Mouse (Mus musculus) cerebellum, adult (tissue): Measurements from ENCODE around the gene Adar.
"Not testable (repeated sequence)": the region's sequence is repeated elsewhere in the genome, so short reads cannot be mapped to it uniquely, and the experiment has no call there.

ENCODE experiments used
- ATAC-seq: cut with Nextera tagmentation; 2 replicates; pipeline ENCODE4 v1.9.2; 2017; ENCODE audit warnings: mild to moderate bottlenecking, moderate library complexity, mixed read lengths; ENCODE audit not compliant: insufficient number of reproducible peaks, low FRiP score, low TSS enrichment

Gene Adar

DNA sequence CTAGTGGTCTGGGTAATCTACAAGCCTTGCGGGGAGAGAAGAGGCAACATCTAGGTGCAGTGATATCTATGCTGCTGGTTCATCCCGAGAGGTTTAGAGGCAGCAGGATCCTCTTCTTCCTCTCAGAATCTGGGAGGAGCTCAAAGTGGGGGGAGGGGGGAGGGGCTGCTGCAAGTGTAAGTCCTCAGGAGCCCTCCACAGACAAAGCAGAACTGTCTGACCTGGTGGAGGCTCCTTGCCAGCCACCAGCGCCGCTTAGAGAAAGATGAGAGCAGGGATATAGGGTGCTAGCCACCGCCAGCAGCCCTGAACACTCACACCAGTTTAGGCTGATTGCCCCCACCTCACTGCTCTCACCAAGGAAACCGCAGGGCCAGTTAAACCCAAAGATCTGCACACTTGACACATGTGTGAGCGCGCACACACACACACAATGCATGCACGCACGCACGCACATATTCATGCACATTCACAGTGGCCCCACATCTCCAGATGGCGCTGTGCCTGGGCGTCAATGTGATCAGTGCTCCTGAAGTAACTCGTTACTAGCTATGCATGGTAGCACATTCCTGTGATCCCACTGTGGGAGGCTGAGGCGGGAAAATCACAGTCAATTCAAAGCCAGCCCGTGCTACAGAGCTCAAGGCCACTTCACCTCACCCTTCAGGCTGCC lies 74.0 kb downstream of the Adar start:
- ATAC-seq = no peak

DNA sequence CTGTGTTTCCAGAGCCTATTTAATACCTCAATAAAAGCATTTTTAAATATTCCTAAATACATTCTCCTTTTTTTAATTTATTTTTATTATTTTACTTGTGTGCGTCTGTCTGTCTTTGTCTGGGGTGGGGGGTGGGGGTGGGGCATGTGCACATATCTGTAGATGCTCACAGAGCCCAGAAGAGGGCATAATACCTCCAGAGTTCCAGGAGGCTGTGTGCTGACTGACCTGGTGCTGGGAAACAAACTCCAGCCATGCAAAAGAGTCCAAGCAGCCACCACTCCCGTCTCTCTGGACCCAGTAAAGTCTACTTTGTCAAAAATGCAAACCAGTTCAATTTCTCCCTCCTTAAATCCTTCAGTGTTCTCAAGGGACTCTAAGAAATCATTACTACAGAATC lies 79.8 kb downstream of the Adar start:
- no peak for ATAC-seq

DNA sequence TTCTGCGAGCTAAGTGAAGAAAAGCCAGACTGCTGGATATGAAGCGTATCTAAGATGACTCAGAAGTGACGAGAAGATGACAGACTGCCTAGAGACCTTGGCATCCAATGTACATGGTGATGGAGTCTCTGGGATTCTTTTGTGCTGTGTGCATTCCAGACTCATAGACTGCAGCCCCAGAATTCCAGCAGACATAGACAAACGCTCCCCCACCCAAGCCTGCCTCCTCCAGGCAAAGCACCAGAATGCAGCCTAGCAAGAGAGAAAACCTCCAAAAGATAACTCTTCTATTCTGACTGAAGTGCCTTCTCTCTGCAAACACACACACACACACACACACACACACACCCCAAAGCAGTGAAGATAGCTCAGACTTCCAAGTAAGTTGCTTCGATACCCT lies 80.9 kb downstream of the Adar start:
- ATAC-seq = no peak

DNA sequence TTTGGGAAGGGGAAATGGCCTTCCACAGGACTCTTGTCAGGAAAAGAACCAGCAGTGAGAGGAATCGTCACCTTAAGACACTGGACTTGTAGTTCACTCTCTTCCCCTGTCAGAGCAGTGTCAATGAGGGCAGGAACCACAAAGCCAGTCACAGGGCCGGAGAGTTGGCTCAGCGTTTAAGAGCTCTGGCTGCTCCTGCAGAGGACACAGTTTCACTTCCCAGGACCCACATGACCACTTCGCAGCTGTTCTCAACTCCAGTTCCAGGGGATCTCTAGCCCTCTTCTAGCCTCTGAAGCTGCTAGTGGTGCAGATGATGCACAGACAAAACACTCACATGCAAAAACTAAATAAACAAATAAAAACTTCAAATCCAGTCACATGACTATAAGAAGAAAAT lies 81.5 kb downstream of the Adar start:
- ATAC-seq = no peak

DNA sequence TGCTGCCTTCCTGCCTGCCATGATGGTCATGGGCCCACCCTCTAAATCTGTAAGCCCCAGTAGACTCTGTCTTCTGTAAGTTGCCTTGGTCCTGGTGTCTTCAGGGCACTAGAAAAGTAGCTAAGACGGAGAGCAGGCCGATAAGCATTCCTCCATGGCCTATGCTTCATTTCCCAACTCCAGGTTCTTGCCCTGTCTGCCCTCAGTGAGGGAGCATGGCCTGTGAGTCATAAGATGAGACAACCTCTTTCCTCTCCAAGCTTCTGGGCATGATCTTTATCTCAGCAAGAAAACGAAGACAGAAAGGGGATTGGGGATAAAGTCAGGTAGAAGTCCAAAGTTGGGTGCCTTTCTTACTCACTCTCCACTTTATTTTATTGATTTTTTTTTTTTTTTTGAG lies 83.7 kb downstream of the Adar start:
- no peak for ATAC-seq

DNA sequence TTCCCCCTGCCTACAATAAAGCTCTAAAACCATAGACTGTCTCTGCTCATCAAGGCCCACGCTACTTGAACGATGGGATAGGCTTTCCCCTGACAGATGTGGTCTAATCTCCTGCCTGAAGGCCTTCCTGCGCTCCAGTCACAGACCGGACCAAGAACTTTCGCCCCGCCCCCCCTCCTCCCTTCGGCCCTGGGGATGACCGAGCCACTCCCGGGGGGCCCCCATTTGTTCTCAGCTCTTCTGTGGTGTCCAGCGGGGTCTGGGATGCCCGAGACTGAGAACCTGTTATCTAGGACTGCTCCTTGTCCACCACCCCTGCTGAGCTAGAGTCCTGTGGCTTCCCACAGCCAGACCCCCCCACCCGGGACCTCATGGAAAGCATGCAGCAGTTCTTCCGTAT lies 84.7 kb downstream of the Adar start:
- no peak for ATAC-seq

DNA sequence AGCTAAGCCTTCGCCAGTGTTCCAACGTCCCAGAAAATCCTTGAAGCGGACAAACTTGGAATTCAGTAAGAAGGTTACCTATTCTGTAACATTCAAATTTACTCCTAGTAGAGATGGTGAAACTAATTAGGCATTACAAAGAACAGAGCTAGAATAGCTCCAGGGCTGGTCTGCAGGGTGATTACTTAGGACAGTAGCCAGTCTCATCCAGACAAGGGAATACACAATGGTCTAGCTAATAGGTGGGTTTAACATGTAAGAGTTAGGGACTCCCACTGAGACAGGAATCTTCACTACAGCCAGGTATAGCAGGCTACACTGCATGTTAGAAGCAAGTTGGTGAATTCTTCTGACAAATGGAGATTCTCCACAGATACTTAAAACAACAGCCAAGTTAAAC lies 85.3 kb downstream of the Adar start:
- ATAC-seq = not testable (repeated sequence)

DNA sequence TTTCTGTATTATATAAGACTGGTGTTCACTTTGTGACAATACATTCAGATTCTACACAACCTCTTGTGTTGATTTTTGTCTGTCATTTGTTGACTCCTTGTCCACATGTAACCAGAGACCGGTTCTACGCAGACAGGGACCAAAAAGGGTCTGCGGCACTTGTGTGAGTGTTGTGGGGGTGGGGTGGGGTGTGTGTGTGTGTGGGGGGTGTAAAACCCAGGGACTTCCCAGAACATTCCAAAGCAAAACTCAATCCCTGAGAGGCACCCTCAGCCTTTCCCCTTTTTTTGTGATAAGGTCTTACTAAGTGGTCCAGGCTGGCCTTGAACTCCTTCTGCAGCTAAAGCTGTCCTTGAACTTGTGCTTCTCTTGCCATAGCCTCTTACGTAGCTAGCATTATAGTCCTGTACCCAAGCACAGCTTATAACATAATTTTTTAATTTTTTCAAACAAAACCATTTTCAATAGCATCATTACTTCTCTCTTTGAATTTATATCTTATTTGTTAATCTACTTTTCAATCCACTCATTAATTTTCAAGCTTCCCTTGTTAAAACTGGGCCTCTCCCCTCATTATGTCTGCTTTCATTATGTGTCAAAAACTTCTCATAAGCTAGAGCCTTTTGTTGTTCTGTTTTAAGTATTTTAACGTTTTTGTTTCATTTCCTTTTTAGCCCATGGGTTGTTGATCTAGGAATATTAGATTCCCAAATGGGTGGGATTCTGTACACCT lies 86.1 kb downstream of the Adar start:
- ATAC-seq = no peak

DNA sequence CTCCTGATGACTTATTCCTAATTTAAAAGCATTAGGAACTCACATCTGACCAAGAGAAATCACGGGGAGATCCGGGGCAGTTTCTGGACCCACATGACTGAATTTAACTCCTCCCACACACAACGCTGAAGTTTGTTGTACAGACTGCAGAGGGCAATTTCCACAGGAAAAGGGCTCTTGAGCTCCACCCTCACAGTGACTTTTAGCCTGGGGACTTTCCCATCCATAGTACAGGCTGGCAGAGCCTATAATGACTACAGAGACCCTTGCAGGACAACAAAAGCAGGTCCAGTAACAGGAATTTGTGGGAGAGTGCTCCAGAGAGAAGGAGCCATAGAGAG lies 86.7 kb downstream of the Adar start:
- no peak for ATAC-seq

DNA sequence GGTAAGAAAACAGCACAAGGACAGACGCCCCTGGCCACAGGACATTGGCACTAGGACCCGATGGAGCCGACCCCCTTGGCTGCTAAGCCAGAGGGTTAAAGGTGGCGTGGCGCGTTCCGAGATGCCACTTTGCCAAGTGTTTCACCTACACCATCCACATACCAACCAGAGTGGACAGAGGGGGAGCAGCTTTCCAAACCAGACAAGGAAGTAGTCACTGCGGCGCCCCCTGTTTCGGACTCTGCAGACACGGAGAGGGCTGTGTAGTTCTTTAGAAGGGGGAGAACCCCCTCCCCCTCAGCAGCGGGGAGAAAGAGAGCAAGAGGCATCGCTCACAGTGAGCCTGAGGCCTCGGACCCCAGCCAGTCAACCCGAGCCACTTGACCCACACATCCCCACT lies 88.1 kb downstream of the Adar start:
- ATAC-seq = no peak
